Mouse (Mus musculus): ENCODE results near the gene Dnajb14.

Gene Dnajb14

DNA sequence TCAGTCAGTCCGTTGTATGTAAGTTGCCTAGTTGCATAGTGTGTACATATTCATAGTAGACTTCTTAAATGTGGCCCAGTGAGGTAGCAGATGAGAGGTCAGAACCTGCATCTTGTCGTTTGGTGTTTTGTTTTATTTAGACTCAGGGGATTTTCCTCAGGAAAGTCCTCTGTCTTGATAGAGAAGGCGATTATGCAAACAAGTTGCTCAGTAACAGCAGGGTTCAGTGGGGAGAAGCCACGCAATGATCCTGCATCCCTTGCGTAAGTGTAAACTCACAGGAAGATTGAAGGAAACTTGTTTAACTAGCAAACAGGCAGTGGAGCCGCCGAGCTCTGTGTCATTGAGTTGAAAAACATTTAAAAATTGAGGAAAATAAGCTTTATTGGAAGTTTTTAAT is 20.5 kb downstream of the Dnajb14 start:
- ChIA-PET CTCF (no interaction called here), POLR2A (interaction anchor here (0.6 to 22.3 kb wide), 15 partner anchors 8 to 340 kb away, joined by 3 to 294 read pairs (median 4); partner anchors contain the start of genes H2afz (in 3 of the 4), Dnajb14 (in 2 of the 4), Mttp (in 1 of the 4) and Trmt10a (in 1 of the 4))

DNA sequence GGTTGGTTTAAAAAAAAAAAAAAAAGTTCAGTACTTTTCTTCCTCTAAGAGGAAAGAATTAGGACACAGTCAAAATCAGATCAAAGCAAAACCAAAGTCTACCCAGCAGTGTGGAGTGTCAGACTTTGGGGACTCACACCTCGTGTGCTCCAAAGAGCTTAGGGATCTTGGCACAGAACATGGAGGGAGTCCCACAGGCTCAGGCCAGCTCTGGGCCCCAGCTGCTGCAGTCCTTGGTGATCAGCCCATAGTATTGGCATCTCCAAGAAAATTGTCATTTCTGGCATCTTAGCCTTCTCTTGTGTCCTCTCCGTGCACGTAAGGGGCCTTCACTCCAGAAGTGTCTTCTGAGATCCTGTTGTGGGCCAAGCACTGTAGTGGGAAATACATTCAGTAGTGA is 23.6 kb downstream of the Dnajb14 start:
- ChIA-PET POLR2A (interaction anchor here in 3 of 4 experiments (0.5 to 22.3 kb wide), 8 partner anchors 9 to 253 kb away, joined by 3 to 294 read pairs (median 7); partner anchors contain the start of genes H2afz (in 3 of the 3), Dnajb14 (in 2 of the 3) and Trmt10a (in 1 of the 3)), CTCF (interaction anchor here in 1 of 4 experiments (0.7 kb wide), 1 partner anchor 179 kb away, joined by 5 read pairs; no protein-coding TSS in a partner anchor)

DNA sequence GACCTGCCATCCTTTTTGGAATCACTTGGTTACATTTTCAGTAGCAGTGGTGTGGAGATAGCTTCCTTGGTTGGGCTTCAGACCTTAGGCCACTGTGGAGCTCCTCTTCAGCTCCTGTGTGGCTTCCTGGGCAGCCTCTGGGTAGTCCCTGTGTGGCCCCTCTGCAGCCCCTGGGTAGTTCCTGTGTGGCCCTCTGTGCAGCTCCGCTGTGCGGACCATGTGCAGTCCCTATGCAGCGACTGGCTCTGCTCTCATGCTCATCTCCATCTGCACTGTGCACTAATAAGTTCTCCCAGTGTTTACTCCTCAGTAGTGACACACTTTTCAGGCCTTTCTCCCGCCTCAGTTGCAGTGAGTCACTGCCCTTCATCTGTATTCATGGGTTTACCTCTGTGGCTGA is 24.6 kb downstream of the Dnajb14 start:
- ChIA-PET POLR2A (interaction anchor here in 3 of 4 experiments (0.8 to 22.3 kb wide), 8 partner anchors 8 to 252 kb away, joined by 3 to 294 read pairs (median 6); partner anchors contain the start of genes H2afz (in 3 of the 3), Dnajb14 (in 2 of the 3), Mttp (in 1 of the 3) and Trmt10a (in 1 of the 3)), CTCF (no interaction called here)

DNA sequence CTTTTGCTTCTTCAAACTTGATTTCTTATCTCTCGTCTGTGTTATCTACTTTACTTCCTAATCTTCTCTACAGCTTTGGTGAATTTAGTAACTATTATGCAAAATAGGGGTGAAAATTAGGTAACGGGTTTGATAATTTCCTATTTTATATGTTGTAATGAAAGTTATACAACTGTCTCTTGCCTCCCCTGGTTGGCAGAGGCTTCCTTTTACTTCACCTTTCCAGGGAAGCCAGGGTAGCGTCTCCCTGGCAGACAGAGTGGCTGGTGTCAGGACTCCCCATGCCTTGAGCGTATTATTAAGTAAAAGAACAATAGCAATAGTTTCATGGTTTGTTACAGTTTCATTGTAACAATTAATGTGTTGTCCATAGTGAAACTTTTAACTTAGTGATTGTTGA is 26.3 kb downstream of the Dnajb14 start:
- POLR2A ChIA-PET: interaction anchor here in 2 of 4 experiments (0.6 to 22.3 kb wide), 3 partner anchors 9 to 30 kb away, joined by 3 to 294 read pairs (median 8); partner anchors contain the start of genes H2afz (in 2 of the 2) and Dnajb14 (in 1 of the 2)

DNA sequence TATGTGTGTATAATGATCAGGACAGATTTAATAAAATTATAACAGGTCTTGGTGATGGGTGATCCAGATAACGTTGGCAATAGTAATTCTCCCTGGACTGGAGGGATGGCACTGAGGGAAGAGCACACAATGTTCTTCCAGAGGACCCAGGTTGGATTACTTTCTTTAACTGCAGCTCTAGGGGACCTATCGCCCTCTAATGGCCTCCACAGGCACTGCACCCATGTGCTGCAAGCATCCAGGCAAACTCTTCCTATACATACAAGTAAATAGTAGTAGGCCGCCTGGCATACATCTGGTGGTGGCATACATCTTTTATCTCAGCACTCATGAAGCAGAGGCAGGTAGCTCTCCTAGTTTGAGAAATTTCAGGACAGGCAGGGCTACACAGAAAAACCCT is 27.7 kb downstream of the Dnajb14 start:
- ChIA-PET POLR2A (interaction anchor here in 1 of 4 experiments (1.5 kb wide), 1 partner anchor 12 kb away, joined by 3 read pairs; no protein-coding TSS in a partner anchor), CTCF (no interaction called here)

More for the DNA sequence above, 26.3 kb downstream of the Dnajb14 start:
- CTCF ChIA-PET: interaction anchor here in 1 of 4 experiments (0.6 kb wide), 1 partner anchor 11 kb away, joined by 4 read pairs; no protein-coding TSS in a partner anchor

DNA sequence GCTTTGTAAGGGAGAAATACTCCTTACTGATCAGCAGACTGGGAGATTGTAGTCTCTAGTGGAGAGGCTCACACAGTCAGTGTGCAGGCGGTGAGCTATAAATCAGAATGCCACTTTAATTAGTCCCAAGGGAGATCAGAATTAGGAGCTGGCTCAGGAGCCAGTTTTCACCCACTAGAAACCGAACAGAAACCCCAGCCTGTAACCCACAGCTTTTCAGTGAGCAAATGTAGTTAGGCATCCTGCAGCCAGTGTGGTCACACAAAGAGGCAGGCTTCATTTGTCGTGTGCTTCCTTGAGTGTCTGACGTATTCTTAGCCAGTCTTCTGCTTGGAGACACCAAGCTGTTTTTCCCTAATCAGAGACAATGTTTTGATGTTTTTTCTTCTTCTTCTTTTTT is 28.9 kb downstream of the Dnajb14 start:
- CTCF ChIA-PET: no interaction called here
- POLR2A ChIA-PET: interaction anchor here in 2 of 4 experiments (1.2 to 1.6 kb wide), 3 partner anchors 11 to 32 kb away, joined by 3 to 6 read pairs (median 3); partner anchors contain the start of gene H2afz (in 1 of the 2)

DNA sequence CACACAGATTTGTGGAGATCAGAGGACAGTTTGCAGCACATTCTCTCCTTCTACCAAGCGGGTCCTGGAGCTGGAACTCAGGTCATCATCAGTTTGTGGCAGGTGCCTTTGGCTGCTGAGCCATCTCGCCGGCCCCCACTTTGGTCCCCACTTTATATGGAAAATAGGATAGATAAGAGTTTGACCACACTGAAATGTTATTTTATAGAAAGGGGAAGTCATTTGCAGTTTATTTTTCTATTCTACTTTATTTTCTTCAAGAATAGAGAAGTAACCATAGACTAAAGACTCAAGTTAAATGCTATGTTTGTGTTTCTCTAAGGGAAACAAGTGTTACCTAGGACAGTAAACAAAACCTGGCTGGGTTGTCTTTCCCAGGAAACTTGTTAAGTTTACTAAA is 29.4 kb downstream of the Dnajb14 start:
- ChIA-PET POLR2A (interaction anchor here in 2 of 4 experiments (1.2 to 1.6 kb wide), 3 partner anchors 10 to 33 kb away, joined by 3 to 6 read pairs (median 3); partner anchors contain the start of gene H2afz (in 1 of the 2)), CTCF (no interaction called here)

DNA sequence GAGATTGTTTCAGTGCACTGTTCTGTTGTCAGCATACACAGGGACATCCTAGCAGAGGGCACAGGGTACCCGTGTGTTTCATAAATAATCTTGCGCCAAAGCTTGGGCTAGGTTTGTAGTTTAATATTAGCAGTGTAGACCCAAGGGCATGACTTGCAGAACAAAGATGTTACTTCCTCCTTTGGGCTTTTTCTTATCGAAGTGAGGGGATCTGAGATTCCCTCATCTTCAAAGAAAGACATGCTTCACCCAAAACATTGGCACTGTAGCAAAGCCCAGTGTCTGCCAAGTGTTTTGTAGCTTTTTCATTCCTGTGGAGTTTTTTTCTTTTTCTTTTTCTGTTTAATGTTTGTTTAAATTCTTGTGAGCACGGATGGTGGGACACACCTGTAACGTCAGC is 30.2 kb downstream of the Dnajb14 start:
- ChIA-PET CTCF (interaction anchor here in 1 of 4 experiments (0.6 kb wide), 1 partner anchor 93 kb away, joined by 3 read pairs; no protein-coding TSS in a partner anchor), POLR2A (no interaction called here)

DNA sequence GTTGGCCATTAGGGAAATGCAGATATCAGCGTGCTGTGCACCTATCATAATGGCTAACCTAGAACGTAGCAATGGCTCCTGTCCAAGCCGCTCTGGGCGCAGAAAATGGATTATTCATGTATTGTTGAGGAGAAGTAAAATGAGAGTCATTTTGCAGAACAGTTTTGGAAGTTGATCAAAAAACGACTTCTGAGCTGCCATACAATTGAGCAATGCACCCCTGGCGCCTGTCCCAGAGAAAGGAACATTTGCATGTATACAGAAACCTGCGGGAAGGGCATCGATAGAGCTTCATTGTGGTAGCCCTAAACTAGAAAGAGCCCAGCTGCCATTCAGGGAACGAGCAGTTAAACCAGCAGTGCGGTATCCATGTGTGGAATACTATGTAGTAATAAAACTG is 32.7 kb downstream of the Dnajb14 start:
- POLR2A ChIA-PET: interaction anchor here in 2 of 4 experiments (0.7 to 2.8 kb wide), 8 partner anchors 9 to 39 kb away, joined by 3 to 11 read pairs (median 4); partner anchors contain the start of genes H2afz (in 2 of the 2) and Dnajb14 (in 1 of the 2)
- CTCF ChIA-PET: interaction anchor here in 1 of 4 experiments (0.6 to 0.8 kb wide), 2 partner anchors 93 to 297 kb away, joined by 4 to 5 read pairs; no protein-coding TSS in a partner anchor

DNA sequence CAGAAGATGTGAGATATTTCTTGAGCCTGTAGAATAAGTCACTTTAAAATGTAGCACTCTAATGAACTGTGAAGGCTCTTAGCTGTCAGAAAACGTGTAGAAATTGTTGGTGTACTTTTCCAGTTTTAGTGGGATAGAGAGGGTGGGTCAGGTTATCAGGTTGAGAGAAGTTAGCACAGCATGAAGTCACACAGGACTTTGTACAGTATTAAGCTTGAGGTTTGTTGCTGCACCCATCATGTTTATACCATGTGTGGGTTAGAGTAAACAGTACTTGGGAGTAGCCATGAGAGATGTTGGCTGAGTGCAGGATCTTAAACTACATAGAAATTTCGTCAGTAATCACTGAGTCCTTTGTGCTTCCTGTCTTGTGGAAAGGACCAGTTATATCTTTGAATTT is 45.6 kb downstream of the Dnajb14 start:
- ChIA-PET CTCF (no interaction called here), POLR2A (interaction anchor here in 2 of 4 experiments (0.7 to 1.7 kb wide), 5 partner anchors 13 to 49 kb away, joined by 3 to 6 read pairs (median 4); partner anchors contain the start of gene H2afz (in 1 of the 2))

DNA sequence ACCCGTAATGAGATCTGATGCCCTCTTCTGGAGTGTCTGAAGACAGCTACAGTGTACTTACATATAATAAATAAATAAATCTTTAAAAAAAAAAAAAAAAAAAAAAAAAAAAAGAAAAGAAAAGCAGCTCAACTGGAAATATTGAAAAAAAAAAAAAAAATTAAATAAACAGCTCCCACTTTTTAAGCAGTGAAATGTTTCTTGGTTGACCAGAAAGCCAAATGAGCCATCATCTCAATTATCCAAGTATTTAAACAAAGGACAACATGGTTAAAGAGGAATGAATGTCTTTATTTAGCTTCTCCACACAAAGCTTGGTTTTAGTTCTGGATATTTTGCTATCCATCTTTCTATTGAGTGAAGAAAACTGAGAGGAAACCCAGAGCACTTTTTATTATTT is 47.1 kb downstream of the Dnajb14 start:
- ChIA-PET POLR2A (interaction anchor here in 3 of 4 experiments (0.6 to 6.3 kb wide), 3 partner anchors 49 to 51 kb away, joined by 3 to 39 read pairs (median 4); partner anchors contain the start of gene H2afz (in 2 of the 3)), CTCF (interaction anchor here in 1 of 4 experiments (0.7 kb wide), 1 partner anchor 63 kb away, joined by 3 read pairs; no protein-coding TSS in a partner anchor)

DNA sequence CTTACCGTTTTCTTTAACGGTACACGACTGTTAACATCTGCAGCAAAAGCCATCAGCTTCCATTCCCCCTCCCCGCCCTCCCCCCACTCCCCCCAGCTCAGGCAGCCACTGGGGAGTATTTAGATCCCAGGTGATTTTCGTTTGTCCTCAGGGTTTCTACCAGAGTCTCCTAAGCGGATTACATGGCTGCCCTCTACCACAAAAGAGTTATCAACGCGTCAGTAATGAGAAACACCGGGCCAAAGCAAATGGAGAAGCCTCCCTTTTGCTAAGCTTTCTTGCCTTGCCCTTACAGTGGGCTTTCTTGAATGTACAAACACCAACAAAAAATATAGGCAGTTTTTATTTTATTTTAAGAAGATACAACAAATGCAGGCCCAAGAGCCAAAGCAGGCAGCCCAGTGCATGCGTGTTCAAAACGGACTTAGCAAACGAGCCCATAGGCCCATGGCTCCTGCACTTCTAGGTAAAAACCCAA is 50.3 kb downstream of the Dnajb14 start:
- CTCF ChIA-PET: interaction anchor here in 3 of 4 experiments (0.6 to 1.9 kb wide), 5 partner anchors 74 to 414 kb away, joined by 3 to 10 read pairs (median 4); partner anchors contain the start of gene Mttp (in 2 of the 3)
- POLR2A ChIA-PET: interaction anchor here in 3 of 4 experiments (0.6 to 9.4 kb wide), 29 partner anchors 9 to 1236 kb away, joined by 3 to 62 read pairs (median 4); partner anchors contain the start of genes H2afz (in 3 of the 3), Dnajb14 (in 2 of the 3), Mttp (in 2 of the 3) and Trmt10a (in 2 of the 3)

DNA sequence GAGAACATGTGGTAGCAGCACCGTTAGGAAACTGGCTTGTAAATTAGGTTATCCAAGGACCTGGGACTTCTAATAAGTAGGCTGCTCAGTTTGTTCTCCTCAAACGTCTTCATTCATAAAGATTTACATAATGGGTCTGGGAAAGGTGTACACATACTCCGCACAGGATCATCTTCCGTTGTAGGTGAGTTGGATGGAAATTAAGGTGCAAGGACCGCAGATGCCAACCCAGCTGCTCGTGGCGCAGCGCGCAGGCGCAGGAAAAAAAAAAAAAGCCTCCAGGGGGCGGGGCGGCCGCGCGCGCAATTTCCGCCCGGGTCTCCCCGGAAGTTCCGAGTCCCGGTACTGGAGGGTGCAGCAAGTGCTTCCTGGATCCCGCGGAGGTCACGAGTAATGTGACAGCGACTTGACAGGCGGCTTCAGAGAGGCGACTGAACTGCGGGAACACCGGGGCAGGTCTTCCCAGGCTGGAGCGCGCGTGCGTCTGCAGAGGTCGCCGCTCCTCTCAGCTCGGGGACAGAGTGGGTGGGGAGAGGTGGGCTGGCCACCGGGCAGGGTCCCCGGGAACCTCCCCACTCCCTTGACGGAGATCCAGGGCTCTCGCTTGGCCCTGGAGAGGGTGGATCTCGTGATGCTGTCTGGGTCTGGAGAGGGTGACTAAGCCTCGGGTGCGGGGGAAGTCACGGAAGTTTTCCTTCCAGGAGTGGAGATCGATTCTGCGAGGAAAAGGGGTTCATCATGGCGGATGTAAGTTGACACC is 50.9 kb downstream of the Dnajb14 start, which contains the start of gene Lamtor3:
Gene Lamtor3, plus strand, starts transcription at position 335 of the 760 bp plus-strand sequence.
- ChIA-PET POLR2A (interaction anchor here in 3 of 4 experiments (0.6 to 9.4 kb wide), 32 partner anchors 9 to 1237 kb away, joined by 3 to 62 read pairs (median 4); partner anchors contain the start of genes H2afz (in 3 of the 3), Dnajb14 (in 2 of the 3), Mttp (in 2 of the 3) and Trmt10a (in 2 of the 3)), CTCF (interaction anchor here in 2 of 4 experiments (0.6 to 1.9 kb wide), 4 partner anchors 73 to 354 kb away, joined by 3 to 10 read pairs (median 6); partner anchors contain the start of gene Mttp (in 2 of the 2))

DNA sequence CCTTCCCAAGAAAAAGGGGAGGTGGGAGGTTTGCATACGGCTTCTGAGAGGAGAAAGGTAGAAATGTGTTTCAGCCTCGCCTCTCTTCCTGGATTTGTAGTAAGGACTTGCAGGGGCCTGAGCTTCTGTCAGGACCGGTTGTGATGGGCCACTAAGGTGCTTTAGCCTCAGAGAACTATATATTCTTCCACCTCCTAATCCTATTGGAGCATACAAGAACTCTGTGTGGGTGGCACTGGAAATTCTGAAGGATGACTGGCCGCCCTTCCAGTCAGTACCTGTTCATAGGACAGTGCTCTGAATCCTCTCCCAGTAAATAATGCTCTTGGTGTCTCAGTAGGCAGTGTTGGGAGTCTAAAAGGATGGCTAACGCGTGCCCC is 51.4 kb downstream of the Dnajb14 start:
- POLR2A ChIA-PET: interaction anchor here in 3 of 4 experiments (1.0 to 9.4 kb wide), 10 partner anchors 10 to 225 kb away, joined by 3 to 62 read pairs (median 6); partner anchors contain the start of genes H2afz (in 3 of the 3), Mttp (in 1 of the 3) and Trmt10a (in 1 of the 3)
- CTCF ChIA-PET: interaction anchor here in 1 of 4 experiments (1.9 kb wide), 1 partner anchor 73 kb away, joined by 10 read pairs; no protein-coding TSS in a partner anchor

DNA sequence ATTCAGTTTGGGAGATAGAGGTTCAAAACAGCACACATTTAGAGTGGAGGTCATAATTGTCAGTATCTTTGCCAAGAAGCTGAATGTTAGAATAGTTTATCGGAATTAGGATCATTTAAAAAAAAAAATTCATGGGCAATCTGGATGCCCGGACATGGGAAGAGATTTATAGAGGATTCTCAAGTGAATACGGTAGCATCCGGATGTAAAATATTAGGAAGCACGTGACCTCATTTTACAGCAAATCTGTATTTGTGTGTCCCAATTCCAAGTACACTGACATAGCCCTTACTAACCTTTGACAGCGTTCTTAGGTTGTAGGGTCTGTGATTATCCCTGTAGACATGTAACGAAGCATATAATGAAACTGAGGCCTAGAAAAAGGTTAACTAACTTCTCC is 51.9 kb downstream of the Dnajb14 start:
- POLR2A ChIA-PET: interaction anchor here in 3 of 4 experiments (1.0 to 9.4 kb wide), 7 partner anchors 10 to 225 kb away, joined by 3 to 62 read pairs (median 7); partner anchors contain the start of genes H2afz (in 3 of the 3), Mttp (in 1 of the 3) and Trmt10a (in 1 of the 3)
- CTCF ChIA-PET: no interaction called here

DNA sequence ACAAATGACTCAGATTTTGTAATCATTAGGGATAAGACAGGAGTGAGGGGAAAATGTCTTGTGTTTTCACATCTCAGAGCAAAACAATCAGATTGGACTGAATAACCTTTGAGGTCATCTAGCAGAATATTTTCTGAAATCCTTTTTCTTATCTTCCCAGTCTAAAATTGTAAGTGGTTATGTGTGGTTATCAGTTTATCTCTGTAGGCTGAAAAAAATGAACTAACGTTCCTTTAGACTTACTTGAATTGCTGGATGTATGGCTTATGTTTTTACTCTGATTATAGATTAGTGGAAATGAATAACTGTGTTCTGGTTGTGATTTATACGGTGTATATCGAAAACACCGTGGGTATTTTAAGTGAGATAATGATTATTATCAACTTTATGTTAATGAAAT is 53.1 kb downstream of the Dnajb14 start:
- ChIA-PET POLR2A (interaction anchor here in 2 of 4 experiments (1.2 to 9.4 kb wide), 5 partner anchors 55 to 223 kb away, joined by 4 to 62 read pairs (median 9); partner anchors contain the start of genes H2afz (in 2 of the 2) and Trmt10a (in 1 of the 2)), CTCF (no interaction called here)

DNA sequence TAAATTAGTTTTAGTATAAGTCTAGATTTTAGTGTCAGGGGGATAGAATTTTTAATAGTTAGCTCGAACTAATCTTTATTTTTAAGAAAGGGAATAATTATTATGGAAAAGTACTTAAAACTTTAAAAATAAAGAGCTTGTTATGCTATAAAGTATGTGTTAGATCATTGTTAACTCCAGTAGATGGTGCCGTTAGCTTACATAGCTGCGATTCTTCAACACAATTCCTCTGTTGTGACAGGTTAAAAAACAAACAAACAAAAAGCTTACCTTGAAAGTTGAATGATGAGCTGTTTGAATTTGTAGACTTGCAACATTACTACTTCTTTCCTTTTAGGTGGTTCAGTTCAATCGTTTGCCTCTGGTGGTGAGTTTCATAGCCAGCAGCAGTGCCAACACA is 59.5 kb downstream of the Dnajb14 start:
- ChIA-PET CTCF (interaction anchor here in 1 of 4 experiments (2.3 kb wide), 1 partner anchor 64 kb away, joined by 8 read pairs; no protein-coding TSS in a partner anchor), POLR2A (interaction anchor here in 2 of 4 experiments (0.6 to 1.5 kb wide), 4 partner anchors 9 to 562 kb away, joined by 3 to 4 read pairs (median 3); partner anchors contain the start of genes Lamtor3 (in 1 of the 2), Metap1 (in 1 of the 2) and Mttp (in 1 of the 2))

All from embryonic stem cell, embryonic (primary cell).